Mouse (Mus musculus): ENCODE data around the gene Tbc1d30. TPM values are rescaled to one million over a fixed set of nuclear protein-coding genes. Genes with fewer than 3 reads are reported as not detected.

Tbc1d30 gene
- polyA plus RNA-seq, 1 experiment from 2014 or later: 1.4 TPM

- Histone ChIP-seq H3K4me2 (ENCODE audit: low read depth, low read length) (no peak overlapping the region), H3K9ac (replicated peaks) (no peak overlapping the region), H3K27me3 (ENCODE audit: insufficient read depth, low read length) (no peaks in the 10 kb centered on the region), H3K4me1 (ENCODE audit: insufficient read depth) (peaks cover 6% of the 10 kb centered on the region), H3K4me3 (ENCODE audit: low read depth, low read length) (no peak overlapping the region), H3K27ac (ENCODE audit: low read depth) (no peak overlapping the region), H3K9me3 (ENCODE audit: low read length) (no peaks in the 10 kb centered on the region), H3K36me3 (replicated peaks; ENCODE audit: insufficient read depth, low read length) (no peaks in the 10 kb centered on the region)
- DNase-seq (no peak), ATAC-seq (no peak)
- WGBS (ENCODE audit: insufficient replicate concordance): 86% methylated on average over 16 of the region's 16 CpGs
- TF ChIP-seq EP300 (IDR thresholded peaks at IDR 0.05; ENCODE audit: low read depth) (no peak), CTCF (IDR thresholded peaks at IDR 0.05; ENCODE audit: low read depth) (no peak)
Measured at GRCm38 (mm10) chr10:121238551-121238950, 112.5 kb downstream of the Tbc1d30 start.

GRCm38 (mm10) chr10:121237377-121237776 is 113.7 kb downstream of the Tbc1d30 start:
- no peaks in the 10 kb centered on the region for H3K36me3 ChIP-seq (replicated peaks; ENCODE audit: insufficient read depth, low read length)
- H3K4me3 ChIP-seq (ENCODE audit: low read depth, low read length): no peak overlapping the region
- no peak for DNase-seq
- WGBS (ENCODE audit: insufficient replicate concordance): 50% methylated on average over 5 of the region's 5 CpGs
- no peaks in the 10 kb centered on the region for H3K9me3 ChIP-seq (ENCODE audit: low read length)
- H3K4me1 ChIP-seq (ENCODE audit: insufficient read depth): no peaks in the 10 kb centered on the region
- H3K27me3 ChIP-seq (ENCODE audit: insufficient read depth, low read length): no peaks in the 10 kb centered on the region
- H3K4me2 ChIP-seq (ENCODE audit: low read depth, low read length): no peak overlapping the region
- no peak overlapping the region for H3K27ac ChIP-seq (ENCODE audit: low read depth)
- ATAC-seq: no peak
- TF ChIP-seq CTCF (IDR thresholded peaks at IDR 0.05; ENCODE audit: low read depth): no peak
- no peak for TF ChIP-seq EP300 (IDR thresholded peaks at IDR 0.05; ENCODE audit: low read depth)
- no peak overlapping the region for H3K9ac ChIP-seq (replicated peaks)

DNA sequence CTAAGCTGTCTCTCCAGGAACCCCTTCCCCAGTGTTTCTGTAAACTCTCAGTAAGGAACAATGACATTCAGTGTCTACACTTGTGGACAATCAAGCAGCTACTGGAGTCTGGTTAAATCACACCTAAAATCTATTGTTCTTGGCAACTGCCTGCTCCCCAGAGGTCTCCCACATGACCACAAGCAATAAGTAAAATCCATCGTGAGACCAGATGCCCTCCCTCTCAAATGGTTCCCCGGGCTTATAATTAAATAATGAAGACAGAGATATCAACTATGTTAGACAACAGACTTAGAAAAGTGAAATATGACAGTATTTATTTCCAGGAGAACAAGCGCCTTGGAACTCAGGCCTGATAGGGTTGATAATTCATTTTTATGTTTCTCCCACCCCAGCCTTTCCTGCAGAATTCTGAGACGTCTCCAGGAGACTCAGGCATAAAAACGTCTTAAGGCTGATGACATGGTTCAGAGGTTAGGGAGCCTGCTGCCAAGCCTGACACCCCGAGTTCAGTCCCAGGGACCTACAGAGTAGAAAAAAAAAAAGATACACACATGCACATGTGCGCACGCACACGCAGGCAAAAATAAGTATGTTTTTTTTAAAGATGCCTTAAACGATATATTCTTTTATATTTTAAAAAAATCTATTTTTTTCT is 115.8 kb downstream of the Tbc1d30 start:
- H3K4me3 ChIP-seq (ENCODE audit: low read depth, low read length): no peak overlapping the region
- H3K4me1 ChIP-seq (ENCODE audit: insufficient read depth): no peaks in the 10 kb centered on the region
- H3K9ac ChIP-seq (replicated peaks): no peak overlapping the region
- no peaks in the 10 kb centered on the region for H3K9me3 ChIP-seq (ENCODE audit: low read length)
- no peaks in the 10 kb centered on the region for H3K36me3 ChIP-seq (replicated peaks; ENCODE audit: insufficient read depth, low read length)
- no peak for TF ChIP-seq CTCF (IDR thresholded peaks at IDR 0.05; ENCODE audit: low read depth)
- TF ChIP-seq EP300 (IDR thresholded peaks at IDR 0.05; ENCODE audit: low read depth): no peak
- no peak for DNase-seq
- H3K27me3 ChIP-seq (ENCODE audit: insufficient read depth, low read length): no peaks in the 10 kb centered on the region
- no peak overlapping the region for H3K4me2 ChIP-seq (ENCODE audit: low read depth, low read length)
- no peak for ATAC-seq
- H3K27ac ChIP-seq (ENCODE audit: low read depth): no peak overlapping the region
- WGBS (ENCODE audit: insufficient replicate concordance): 74% methylated on average over 10 of the region's 10 CpGs

DNA sequence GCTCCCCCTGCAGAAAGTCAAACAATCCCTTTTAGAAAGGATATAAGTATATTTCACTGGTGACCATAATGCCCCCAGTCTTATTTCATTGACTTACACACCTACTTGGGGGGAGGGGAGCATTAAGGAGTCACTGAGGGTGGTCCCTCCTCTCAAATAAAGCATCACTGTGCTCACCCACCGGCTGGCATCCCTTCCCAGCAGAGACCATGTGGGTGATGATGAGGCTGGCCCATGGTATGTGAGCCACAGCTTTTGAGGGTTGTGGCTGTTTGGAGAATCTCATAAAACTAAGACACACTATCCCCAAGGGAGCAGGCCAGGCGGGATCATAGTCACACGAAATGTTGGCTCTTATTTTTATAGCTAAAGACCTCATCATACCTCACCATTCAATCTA is 116.6 kb downstream of the Tbc1d30 start:
- ATAC-seq (no peak), DNase-seq (no peak)
- WGBS (ENCODE audit: insufficient replicate concordance): 71% methylated on average over 3 of the region's 3 CpGs

DNA sequence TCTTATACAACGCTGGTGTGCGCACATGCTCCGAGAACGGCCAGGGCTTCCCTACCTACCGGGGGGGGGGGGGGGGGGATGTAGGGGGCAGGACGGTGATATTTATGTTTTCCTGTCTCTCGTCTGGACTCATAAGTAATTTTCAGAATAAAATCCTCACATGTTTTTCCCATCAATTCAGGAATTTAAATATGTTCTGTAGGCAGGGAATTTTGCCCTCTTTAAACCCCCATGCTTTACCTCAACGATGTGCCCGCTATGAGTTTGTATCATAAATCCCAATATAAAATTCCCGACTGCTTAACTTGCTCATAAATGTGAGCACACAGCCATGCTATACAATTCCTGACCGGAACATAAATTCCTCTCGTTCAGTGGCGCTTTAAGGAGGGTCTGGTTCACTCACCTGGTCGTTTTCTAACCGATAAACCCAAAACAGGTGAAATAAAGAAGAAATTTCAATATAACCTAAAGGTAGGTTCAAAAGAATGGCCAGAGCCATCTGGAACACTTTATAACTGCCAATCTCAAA is 122.6 kb downstream of the Tbc1d30 start:
- no peaks in the 10 kb centered on the region for H3K27me3 ChIP-seq (ENCODE audit: insufficient read depth, low read length)
- no peak overlapping the region for H3K27ac ChIP-seq (ENCODE audit: low read depth)
- DNase-seq (no peak), ATAC-seq (no peak)
- H3K4me1 ChIP-seq (ENCODE audit: insufficient read depth): no peaks in the 10 kb centered on the region
- WGBS (ENCODE audit: insufficient replicate concordance): 83% methylated on average over 14 of the region's 15 CpGs
- H3K4me2 ChIP-seq (ENCODE audit: low read depth, low read length): no peak overlapping the region
- TF ChIP-seq CTCF (IDR thresholded peaks at IDR 0.05; ENCODE audit: low read depth): no peak
- no peak for TF ChIP-seq EP300 (IDR thresholded peaks at IDR 0.05; ENCODE audit: low read depth)
- no peak overlapping the region for H3K4me3 ChIP-seq (ENCODE audit: low read depth, low read length)
- no peaks in the 10 kb centered on the region for H3K9me3 ChIP-seq (ENCODE audit: low read length)
- H3K36me3 ChIP-seq (replicated peaks; ENCODE audit: insufficient read depth, low read length): no peaks in the 10 kb centered on the region
- H3K9ac ChIP-seq (replicated peaks): no peak overlapping the region

More for the DNA sequence above, 116.6 kb downstream of the Tbc1d30 start:
- no peaks in the 10 kb centered on the region for H3K9me3 ChIP-seq (ENCODE audit: low read length)
- no peak for TF ChIP-seq EP300 (IDR thresholded peaks at IDR 0.05; ENCODE audit: low read depth)
- TF ChIP-seq CTCF (IDR thresholded peaks at IDR 0.05; ENCODE audit: low read depth): no peak
- no peaks in the 10 kb centered on the region for H3K4me1 ChIP-seq (ENCODE audit: insufficient read depth)
- H3K4me2 ChIP-seq (ENCODE audit: low read depth, low read length): no peak overlapping the region
- H3K9ac ChIP-seq (replicated peaks): no peak overlapping the region
- no peak overlapping the region for H3K27ac ChIP-seq (ENCODE audit: low read depth)
- H3K4me3 ChIP-seq (ENCODE audit: low read depth, low read length): no peak overlapping the region
- H3K36me3 ChIP-seq (replicated peaks; ENCODE audit: insufficient read depth, low read length): no peaks in the 10 kb centered on the region
- no peaks in the 10 kb centered on the region for H3K27me3 ChIP-seq (ENCODE audit: insufficient read depth, low read length)

DNA sequence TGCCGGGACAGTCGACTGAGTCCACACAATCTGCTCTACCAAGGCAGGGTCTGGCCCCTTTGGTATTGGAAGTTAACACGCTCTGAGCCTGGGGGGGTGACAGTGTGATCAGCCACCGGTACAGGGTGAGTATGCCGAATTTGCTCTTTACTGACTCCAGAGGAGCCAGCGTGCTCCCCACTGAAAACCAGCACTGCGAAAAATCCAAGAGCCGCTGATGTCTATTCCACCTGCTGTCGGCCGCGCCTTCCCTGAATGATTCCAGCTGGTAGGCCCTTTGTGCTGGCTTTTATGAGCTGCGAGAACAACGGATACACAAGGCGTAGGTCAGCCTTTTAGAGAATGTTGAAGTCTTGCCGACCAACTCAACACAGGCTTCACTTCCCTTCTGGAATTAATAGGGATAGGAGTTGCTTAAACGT is 123.1 kb downstream of the Tbc1d30 start:
- no peaks in the 10 kb centered on the region for H3K4me1 ChIP-seq (ENCODE audit: insufficient read depth)
- no peak overlapping the region for H3K27ac ChIP-seq (ENCODE audit: low read depth)
- DNase-seq (no peak), ATAC-seq (no peak)
- no peak overlapping the region for H3K4me2 ChIP-seq (ENCODE audit: low read depth, low read length)
- no peak overlapping the region for H3K9ac ChIP-seq (replicated peaks)
- no peaks in the 10 kb centered on the region for H3K27me3 ChIP-seq (ENCODE audit: insufficient read depth, low read length)
- no peak for TF ChIP-seq EP300 (IDR thresholded peaks at IDR 0.05; ENCODE audit: low read depth)
- no peak for TF ChIP-seq CTCF (IDR thresholded peaks at IDR 0.05; ENCODE audit: low read depth)
- no peaks in the 10 kb centered on the region for H3K36me3 ChIP-seq (replicated peaks; ENCODE audit: insufficient read depth, low read length)
- WGBS (ENCODE audit: insufficient replicate concordance): 74% methylated on average over 16 of the region's 16 CpGs
- H3K9me3 ChIP-seq (ENCODE audit: low read length): no peaks in the 10 kb centered on the region
- no peak overlapping the region for H3K4me3 ChIP-seq (ENCODE audit: low read depth, low read length)
